Mouse (Mus musculus) forebrain, embryonic 14.5 days (tissue): ENCODE measurements around the gene Gm43720. TPM values are rescaled to one million over a fixed set of nuclear protein-coding genes. Genes with fewer than 3 reads are reported as not detected.

ENCODE experiments used
- ATAC-seq: fragments of 200-750 bp; cut with Nextera tagmentation; 2 replicates; pipeline ENCODE4 v1.8.0; 2017; ENCODE audit warnings: mild to moderate bottlenecking, moderate library complexity
- DNase-seq: peaks from one replicate; pipeline ENCODE4 v3.0.0-alpha.2; 2015; ENCODE audit warnings: low spot score
- H3K27ac ChIP-seq: fragments of 300-500 bp; sonication (generic); 2 replicates; pipeline ENCODE4 v1.5.1; 2014; ENCODE audit warnings: low read depth, mild to moderate bottlenecking, control low read depth, low read length, moderate library complexity
- H3K27me3 ChIP-seq: fragments of 300-500 bp; sonication (generic); replicated peaks from 2 replicates; pipeline ENCODE4 v1.6.1; 2014; ENCODE audit warnings: low read length, control low read depth, mixed read lengths; ENCODE audit not compliant: control insufficient read depth, insufficient read depth
- H3K36me3 ChIP-seq: fragments of 300-500 bp; sonication (generic); 2 replicates; pipeline ENCODE4 v1.6.1; 2014; ENCODE audit warnings: low read length, control low read depth; ENCODE audit not compliant: control insufficient read depth, insufficient read depth
- H3K4me1 ChIP-seq: fragments of 300-500 bp; sonication (generic); 2 replicates; pipeline ENCODE4 v1.6.1; 2014; ENCODE audit warnings: antibody characterized with exemption, low read length, control low read depth; ENCODE audit not compliant: control insufficient read depth, insufficient read depth
- H3K4me2 ChIP-seq: fragments of 300-500 bp; sonication (generic); 2 replicates; pipeline ENCODE4 v1.6.1; 2014; ENCODE audit warnings: mild to moderate bottlenecking, control low read depth, low read length
- H3K4me3 ChIP-seq: fragments of 300-500 bp; sonication (generic); 2 replicates; pipeline ENCODE4 v1.5.1; 2014; ENCODE audit warnings: low read depth, low read length, control low read depth
- H3K9ac ChIP-seq: fragments of 300-500 bp; sonication (generic); 2 replicates; pipeline ENCODE4 v1.6.1; 2014; ENCODE audit warnings: mild to moderate bottlenecking, low read length, control low read depth, moderate library complexity
- H3K9me3 ChIP-seq: fragments of 300-500 bp; sonication (generic); replicated peaks from 2 replicates; pipeline ENCODE4 v1.6.1; 2016; ENCODE audit warnings: low read length, control low read depth, mixed read lengths; ENCODE audit not compliant: control insufficient read depth
- WGBS: fragments of 180-500 bp; shearing (Covaris S2); extraction: QIAGEN DNeasy Blood & Tissue Kit; methylation state at CpG from one replicate; pipeline ENCODE4 v1.1.7; 2014; 5-methylcytosine and 5-hydroxymethylcytosine counted together
- polyA plus RNA-seq: library from polyadenylated mRNA; unstranded; fragments of >200 nt; fragmentation: Nextera tagmentation; extraction: Ambion mirVana; gene quantifications from 2 replicates; pipeline ENCODE4 v1.2.1, GENCODE M21; 2014

Gm43720 gene
- 0.09 TPM in 1 of 2 replicates, not detected in the other for polyA plus RNA-seq

- 0 out of 2 replicates have a peak, but pooled peaks cover 8% of the 10 kb centered on the region for H3K9me3 ChIP-seq
- H3K27me3 ChIP-seq: no peaks in the 10 kb centered on the region
- peak within 1 kb of the TSS; percentile 78 for H3K27ac ChIP-seq
- DNase-seq (peak; percentile 99), ATAC-seq (peak; percentile 99)
- H3K4me1 ChIP-seq: peaks cover 37% of the 10 kb centered on the region
- peak within 1 kb of the TSS; percentile 97 for H3K9ac ChIP-seq
- peak within 1 kb of the TSS; percentile 83 for H3K4me2 ChIP-seq
- H3K4me3 ChIP-seq: peak within 1 kb of the TSS; percentile 86
- peaks cover 20% of the 10 kb centered on the region; the same call in 1 of the 2 replicates for H3K36me3 ChIP-seq
- WGBS: under 1% methylated on average over 56 of the region's 56 CpGs
These were observed at the start of gene Gm43720, which contains the start of the genes Gpc2 and Stag3 for GRCm38 (mm10) chr5:138279585-138280424. TSS of gene Gm43720 (minus strand) at chr5:138279958. TSS of gene Gpc2 (minus strand) at chr5:138280005. TSS of gene Stag3 (plus strand) at chr5:138280240.

DNA sequence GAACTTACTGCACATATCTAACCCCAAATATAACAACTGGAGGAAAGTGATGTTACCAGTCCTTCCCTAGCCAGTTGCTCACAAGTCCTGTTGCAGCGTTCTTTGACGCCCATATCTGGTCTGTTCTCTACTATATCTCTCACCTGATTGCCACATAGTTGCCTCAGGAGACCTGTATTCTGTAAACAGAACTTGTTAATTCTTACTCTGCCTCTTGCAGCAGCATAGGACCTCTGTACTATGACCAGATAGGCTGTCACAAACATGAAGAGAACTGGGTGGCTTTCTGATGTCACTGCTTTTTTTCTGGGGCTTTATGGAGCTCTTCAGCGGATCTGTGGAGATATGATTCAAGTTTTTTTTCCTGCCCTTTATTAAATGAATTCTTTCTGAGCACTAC is 33.0 kb upstream of the Gm43720 start:
- Histone ChIP-seq H3K36me3 (no peaks in the 10 kb centered on the region), H3K9ac (no peak overlapping the region), H3K27me3 (no peaks in the 10 kb centered on the region), H3K4me3 (no peak overlapping the region), H3K27ac (no peak overlapping the region), H3K4me1 (no peaks in the 10 kb centered on the region), H3K4me2 (no peak overlapping the region), H3K9me3 (no peaks in the 10 kb centered on the region)
- 87% methylated on average over 3 of the region's 3 CpGs for WGBS
- ATAC-seq: no peak
- DNase-seq: no peak

DNA sequence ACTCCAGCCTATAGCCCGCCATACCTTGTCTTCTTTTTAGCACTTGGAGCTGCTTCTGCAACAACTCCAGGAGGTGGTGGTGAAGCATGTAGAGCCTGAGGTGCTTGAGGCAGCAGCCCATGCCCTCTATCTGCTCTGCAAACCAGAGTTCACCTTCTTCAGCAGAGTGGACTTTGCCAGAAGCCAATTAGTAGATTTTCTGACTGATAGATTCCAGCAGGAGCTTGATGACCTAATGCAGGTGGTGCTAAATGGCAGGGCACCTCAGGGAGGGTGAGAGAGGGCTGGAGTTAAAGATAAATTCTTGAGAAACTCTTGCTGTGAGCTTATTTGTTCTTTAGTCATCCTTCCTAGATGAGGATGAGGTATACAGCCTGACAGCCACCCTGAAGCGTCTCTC is 19.9 kb upstream of the Gm43720 start:
- no peaks in the 10 kb centered on the region for H3K27me3 ChIP-seq
- H3K27ac ChIP-seq: no peak overlapping the region
- H3K9ac ChIP-seq: no peak overlapping the region
- no peak overlapping the region for H3K4me2 ChIP-seq
- H3K9me3 ChIP-seq: no peaks in the 10 kb centered on the region
- 91% methylated on average over 2 of the region's 2 CpGs for WGBS
- no peaks in the 10 kb centered on the region for H3K36me3 ChIP-seq
- no peak for ATAC-seq
- no peaks in the 10 kb centered on the region for H3K4me1 ChIP-seq
- no peak for DNase-seq
- no peak overlapping the region for H3K4me3 ChIP-seq

DNA sequence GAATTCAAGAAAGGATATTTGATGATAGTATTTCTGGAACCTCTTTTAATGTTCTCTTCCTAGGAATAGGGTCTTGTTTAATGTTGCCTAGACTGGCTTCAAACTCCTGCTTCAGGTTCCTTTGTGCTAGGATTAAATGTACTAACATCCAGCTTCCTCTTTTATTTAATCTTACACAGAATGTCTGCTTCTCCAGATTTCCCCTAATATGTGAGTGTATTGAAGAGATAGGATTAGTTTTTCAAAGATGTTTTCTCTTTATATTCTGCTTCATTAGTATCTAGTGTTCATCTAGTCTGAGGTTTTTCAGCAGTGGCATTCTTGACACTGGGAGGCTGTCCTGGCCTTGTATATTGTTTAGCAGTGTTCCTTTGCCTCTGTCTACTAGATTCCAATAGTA is 14.4 kb upstream of the Gm43720 start:
- H3K9ac ChIP-seq: no peak overlapping the region
- no peak overlapping the region for H3K4me2 ChIP-seq
- H3K4me1 ChIP-seq: no peaks in the 10 kb centered on the region
- H3K27ac ChIP-seq: no peak overlapping the region
- H3K4me3 ChIP-seq: no peak overlapping the region
- H3K36me3 ChIP-seq: no peaks in the 10 kb centered on the region
- no peaks in the 10 kb centered on the region for H3K9me3 ChIP-seq
- ATAC-seq (no peak), DNase-seq (no peak)
- no peaks in the 10 kb centered on the region for H3K27me3 ChIP-seq

DNA sequence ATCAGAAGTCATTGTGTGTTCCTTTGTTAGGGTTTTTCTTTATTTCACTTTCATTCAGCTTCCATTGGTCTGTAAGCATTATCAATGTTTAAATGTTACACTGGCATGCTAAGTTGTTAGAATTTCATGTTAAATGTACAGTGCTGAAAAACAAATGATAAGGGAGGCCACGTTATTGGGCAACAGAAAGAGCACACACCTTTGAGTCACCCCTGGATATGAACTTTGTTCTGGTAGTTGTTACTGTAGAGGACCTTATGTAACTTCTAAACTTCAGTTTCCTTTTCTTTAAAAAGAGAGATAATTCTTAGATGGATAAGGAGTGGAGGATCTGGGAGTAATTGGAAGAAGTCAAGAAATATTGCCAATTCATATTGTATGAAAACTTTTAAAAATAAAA is 11.9 kb upstream of the Gm43720 start:
- H3K27me3 ChIP-seq: no peaks in the 10 kb centered on the region
- no peak overlapping the region for H3K4me2 ChIP-seq
- DNase-seq: no peak
- H3K36me3 ChIP-seq: no peaks in the 10 kb centered on the region
- no peak overlapping the region for H3K27ac ChIP-seq
- no peaks in the 10 kb centered on the region for H3K9me3 ChIP-seq
- ATAC-seq: no peak
- H3K4me3 ChIP-seq: no peak overlapping the region
- H3K9ac ChIP-seq: no peak overlapping the region
- WGBS: 86% methylated on average over 1 of the region's 1 CpGs
- H3K4me1 ChIP-seq: no peaks in the 10 kb centered on the region

GRCm38 (mm10) chr5:138287861-138288260 is 8.1 kb upstream of the Gm43720 start:
- H3K9ac ChIP-seq: no peak overlapping the region
- no peak overlapping the region for H3K27ac ChIP-seq
- no peak overlapping the region for H3K4me2 ChIP-seq
- DNase-seq (no peak), ATAC-seq (no peak)
- H3K9me3 ChIP-seq: no peaks in the 10 kb centered on the region
- WGBS: 67% methylated on average over 3 of the region's 3 CpGs
- no peaks in the 10 kb centered on the region for H3K4me1 ChIP-seq
- H3K36me3 ChIP-seq: no peaks in the 10 kb centered on the region
- no peak overlapping the region for H3K4me3 ChIP-seq
- no peaks in the 10 kb centered on the region for H3K27me3 ChIP-seq

- Histone ChIP-seq H3K36me3 (no peaks in the 10 kb centered on the region), H3K27ac (no peak overlapping the region), H3K27me3 (no peaks in the 10 kb centered on the region), H3K9ac (no peak overlapping the region), H3K9me3 (0 out of 2 replicates have a peak, but pooled peaks cover 8% of the 10 kb centered on the region), H3K4me1 (peaks cover under 1% of the 10 kb centered on the region), H3K4me2 (no peak overlapping the region), H3K4me3 (no peak overlapping the region)
- ATAC-seq (no peak), DNase-seq (no peak)
- 58% methylated on average over 1 of the region's 1 CpGs for WGBS
These were observed 3.8 kb upstream of the Gm43720 start for GRCm38 (mm10) chr5:138283540-138283939.

DNA sequence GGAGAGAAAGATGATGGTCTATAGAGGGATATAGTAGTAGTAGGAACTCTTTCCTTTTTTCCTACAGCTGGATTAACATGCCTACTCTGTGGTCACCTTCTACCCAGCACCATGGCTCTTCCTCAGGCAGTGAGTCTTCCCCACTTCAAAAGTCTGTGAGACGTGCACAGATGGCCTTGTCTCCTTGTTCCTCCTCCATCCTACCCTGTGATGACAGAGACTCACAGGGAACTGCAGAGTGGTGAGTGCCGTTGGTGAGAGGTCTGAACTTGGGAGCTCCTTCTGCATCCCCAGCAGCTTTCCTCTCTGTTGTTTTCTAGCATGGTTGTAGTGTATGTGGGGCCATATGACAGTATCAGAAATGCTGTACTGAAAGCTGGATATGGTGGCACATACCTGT is 2.0 kb upstream of the Gm43720 start:
- WGBS: 96% methylated on average over 2 of the region's 2 CpGs
- H3K27me3 ChIP-seq: no peaks in the 10 kb centered on the region
- 0 out of 2 replicates have a peak, but pooled peaks cover 8% of the 10 kb centered on the region for H3K9me3 ChIP-seq
- no peak overlapping the region for H3K27ac ChIP-seq
- peaks cover 18% of the 10 kb centered on the region for H3K4me1 ChIP-seq
- ATAC-seq (no peak), DNase-seq (no peak)
- H3K9ac ChIP-seq: no peak overlapping the region
- H3K36me3 ChIP-seq: peaks cover 13% of the 10 kb centered on the region; the same call in 1 of the 2 replicates
- no peak overlapping the region for H3K4me2 ChIP-seq
- no peak overlapping the region for H3K4me3 ChIP-seq

DNA sequence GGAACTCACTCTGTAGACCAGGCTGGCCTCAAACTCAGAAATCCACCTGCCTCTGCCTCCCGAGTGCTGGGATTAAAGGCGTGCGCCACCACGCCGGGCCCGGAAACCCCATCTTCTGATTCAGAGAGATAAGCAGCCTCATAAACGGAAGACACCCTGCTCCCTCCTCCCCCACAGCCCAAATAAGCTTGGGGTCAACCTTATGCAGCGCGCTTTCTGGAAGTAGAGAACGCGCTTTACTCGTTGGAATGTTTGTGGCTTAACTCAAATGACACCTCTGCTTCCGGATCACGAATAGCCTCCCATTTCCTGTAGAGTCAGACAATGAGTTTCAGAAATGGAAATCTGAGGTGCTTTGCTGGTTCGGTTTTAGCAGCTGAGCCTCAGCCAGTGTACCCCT is 1.1 kb upstream of the Gm43720 start:
- Histone ChIP-seq H3K27ac (no peak overlapping the region), H3K27me3 (no peaks in the 10 kb centered on the region), H3K4me3 (no peak overlapping the region), H3K9me3 (0 out of 2 replicates have a peak, but pooled peaks cover 8% of the 10 kb centered on the region), H3K4me2 (no peak overlapping the region), H3K9ac (no peak overlapping the region), H3K4me1 (peaks cover 28% of the 10 kb centered on the region), H3K36me3 (peaks cover 15% of the 10 kb centered on the region; the same call in 1 of the 2 replicates)
- no peak for ATAC-seq
- no peak for DNase-seq
- WGBS: 93% methylated on average over 15 of the region's 15 CpGs
